Mouse (Mus musculus) hindbrain, postnatal 0 days (tissue): ENCODE data around the gene Vav2. TPM values are rescaled to one million over a fixed set of nuclear protein-coding genes. Genes with fewer than 3 reads are reported as not detected.
A peak's percentile ranks its signal among the peaks of the same experiment; 100 is the strongest.

Source experiments
- ATAC-seq: fragments of 200-750 bp; cut with Nextera tagmentation; 2 replicates; pipeline ENCODE4 v1.8.0; 2017; ENCODE audit warnings: mild to moderate bottlenecking, moderate TSS enrichment, moderate library complexity
- DNase-seq: peaks from one replicate; pipeline ENCODE4 v3.0.0-alpha.2; 2015; ENCODE audit warnings: low spot score
- H3K27ac ChIP-seq: fragments of 300-500 bp; sonication (generic); 2 replicates; pipeline ENCODE4 v1.5.1; 2014; ENCODE audit warnings: mild to moderate bottlenecking
- H3K27me3 ChIP-seq: fragments of 300-500 bp; sonication (generic); 2 replicates; pipeline ENCODE4 v1.6.1; 2014; ENCODE audit warnings: low read length, mixed read lengths; ENCODE audit not compliant: insufficient read depth
- H3K36me3 ChIP-seq: fragments of 300-500 bp; sonication (generic); 2 replicates; pipeline ENCODE4 v1.6.1; 2014; ENCODE audit warnings: low read length, mixed read lengths; ENCODE audit not compliant: insufficient read depth
- H3K4me1 ChIP-seq: fragments of 300-500 bp; sonication (generic); 2 replicates; pipeline ENCODE4 v1.6.1; 2014; ENCODE audit warnings: antibody characterized with exemption, low read length, mixed read lengths; ENCODE audit not compliant: insufficient read depth
- H3K4me2 ChIP-seq: fragments of 300-500 bp; sonication (generic); 2 replicates; pipeline ENCODE4 v1.6.1; 2014; ENCODE audit warnings: low read depth, mild to moderate bottlenecking, low read length, moderate library complexity, mixed read lengths
- H3K4me3 ChIP-seq: fragments of 300-500 bp; sonication (generic); 2 replicates; pipeline ENCODE4 v1.5.1; 2014; ENCODE audit warnings: low read length
- H3K9ac ChIP-seq: fragments of 300-500 bp; sonication (generic); replicated peaks from 2 replicates; pipeline ENCODE4 v1.6.1; 2014; ENCODE audit warnings: mild to moderate bottlenecking, low read length, moderate library complexity, mixed read lengths
- H3K9me3 ChIP-seq: fragments of 300-500 bp; sonication (generic); 2 replicates; pipeline ENCODE4 v1.6.1; 2016; ENCODE audit warnings: low read length, mixed read lengths
- CTCF ChIP-seq: IDR thresholded peaks from 2 replicates; pipeline ENCODE4 v1.5.1; 2016; ENCODE audit warnings: antibody characterized with exemption, control low read depth, low read depth
- WGBS: fragments of 180-500 bp; shearing (Covaris S2); extraction: QIAGEN DNeasy Blood & Tissue Kit; methylation state at CpG from one replicate; pipeline ENCODE4 v1.1.7; 2014; 5-methylcytosine and 5-hydroxymethylcytosine counted together
- polyA plus RNA-seq: library from polyadenylated mRNA; unstranded; fragments of >200 nt; fragmentation: Nextera tagmentation; extraction: Ambion mirVana; gene quantifications from 2 replicates; pipeline ENCODE4 v1.2.1, GENCODE M21; 2015
- total RNA-seq: library from RNA; depleted of rRNA; stranded (reverse); fragments of >200 nt; gene quantifications from 2 replicates; pipeline ENCODE4 v1.2.3, GENCODE M21; 2014

The Vav2 gene
- total and polyA plus RNA-seq, 2 experiments from 2014 or later = 8.2 to 44.9 TPM

GRCm38 (mm10) chr2:27327886-27328285 lies 98.9 kb downstream of the Vav2 start:
- Histone ChIP-seq H3K4me3 (no peak overlapping the region), H3K9ac (no peak overlapping the region), H3K27ac (no peak overlapping the region), H3K4me1 (no peaks in the 10 kb centered on the region), H3K9me3 (no peaks in the 10 kb centered on the region), H3K27me3 (no peaks in the 10 kb centered on the region), H3K36me3 (no peaks in the 10 kb centered on the region), H3K4me2 (no peak overlapping the region)
- no peak for TF ChIP-seq CTCF
- ATAC-seq (no peak), DNase-seq (no peak)
- WGBS = 52% methylated on average over 4 of the region's 4 CpGs

- Histone ChIP-seq H3K4me2 (no peak overlapping the region), H3K36me3 (no peaks in the 10 kb centered on the region), H3K4me3 (no peak overlapping the region), H3K4me1 (no peaks in the 10 kb centered on the region), H3K9me3 (no peaks in the 10 kb centered on the region), H3K27ac (no peak overlapping the region), H3K9ac (no peak overlapping the region), H3K27me3 (no peaks in the 10 kb centered on the region)
- TF ChIP-seq CTCF = no peak
- 85% methylated on average over 6 of the region's 6 CpGs for WGBS
- no peak for ATAC-seq
- no peak for DNase-seq
These were observed 99.8 kb downstream of the Vav2 start for GRCm38 (mm10) chr2:27327076-27327475.

GRCm38 (mm10) chr2:27326357-27326756 lies 100.5 kb downstream of the Vav2 start:
- no peak overlapping the region for H3K4me3 ChIP-seq
- no peak for TF ChIP-seq CTCF
- no peaks in the 10 kb centered on the region for H3K27me3 ChIP-seq
- H3K27ac ChIP-seq = no peak overlapping the region
- DNase-seq = no peak
- H3K9me3 ChIP-seq = no peaks in the 10 kb centered on the region
- H3K4me1 ChIP-seq = peaks cover 5% of the 10 kb centered on the region; the same call in 1 of the 2 replicates
- 64% methylated on average over 7 of the region's 7 CpGs for whole genome bisulfite sequencing
- H3K4me2 ChIP-seq = no peak overlapping the region
- no peak overlapping the region for H3K9ac ChIP-seq
- ATAC-seq = no peak
- H3K36me3 ChIP-seq = no peaks in the 10 kb centered on the region

- DNase-seq = no peak
- H3K9ac ChIP-seq = no peak overlapping the region
- H3K4me3 ChIP-seq = no peak overlapping the region
- H3K9me3 ChIP-seq = no peaks in the 10 kb centered on the region
- ATAC-seq = no peak
- H3K27me3 ChIP-seq = no peaks in the 10 kb centered on the region
- no peak for TF ChIP-seq CTCF
- peaks cover 12% of the 10 kb centered on the region for H3K4me1 ChIP-seq
- H3K27ac ChIP-seq = no peak overlapping the region
- no peak overlapping the region for H3K4me2 ChIP-seq
- no peaks in the 10 kb centered on the region for H3K36me3 ChIP-seq
- WGBS = 38% methylated on average over 2 of the region's 2 CpGs
These were observed 102.1 kb downstream of the Vav2 start for GRCm38 (mm10) chr2:27324690-27325089.

- H3K9ac ChIP-seq = no peak overlapping the region
- no peak overlapping the region for H3K4me3 ChIP-seq
- no peaks in the 10 kb centered on the region for H3K36me3 ChIP-seq
- H3K4me1 ChIP-seq = peaks cover 15% of the 10 kb centered on the region
- no peak for TF ChIP-seq CTCF
- ATAC-seq (no peak; the same call in 1 of the 2 replicates), DNase-seq (peak; percentile 9)
- no peak overlapping the region for H3K4me2 ChIP-seq
- WGBS = 15% methylated on average over 6 of the region's 6 CpGs
- H3K27me3 ChIP-seq = no peaks in the 10 kb centered on the region
- no peaks in the 10 kb centered on the region for H3K9me3 ChIP-seq
- no peak overlapping the region for H3K27ac ChIP-seq
These were observed 105.4 kb downstream of the Vav2 start for GRCm38 (mm10) chr2:27321431-27321875.

GRCm38 (mm10) chr2:27320820-27321219 lies 106.0 kb downstream of the Vav2 start:
- Histone ChIP-seq H3K27ac (no peak overlapping the region), H3K4me3 (no peak overlapping the region), H3K9me3 (no peaks in the 10 kb centered on the region), H3K4me1 (peaks cover 15% of the 10 kb centered on the region), H3K9ac (no peak overlapping the region), H3K36me3 (no peaks in the 10 kb centered on the region), H3K27me3 (no peaks in the 10 kb centered on the region), H3K4me2 (no peak overlapping the region)
- WGBS = 56% methylated on average over 8 of the region's 8 CpGs
- no peak for TF ChIP-seq CTCF
- DNase-seq = no peak
- no peak for ATAC-seq

GRCm38 (mm10) chr2:27318606-27319005 lies 108.2 kb downstream of the Vav2 start:
- Histone ChIP-seq H3K4me3 (no peak overlapping the region), H3K4me2 (no peak overlapping the region), H3K36me3 (no peaks in the 10 kb centered on the region), H3K27me3 (no peaks in the 10 kb centered on the region), H3K4me1 (peaks cover 18% of the 10 kb centered on the region), H3K27ac (no peak overlapping the region), H3K9ac (no peak overlapping the region), H3K9me3 (no peaks in the 10 kb centered on the region)
- WGBS = 51% methylated on average over 4 of the region's 4 CpGs
- DNase-seq (peak; percentile 31), ATAC-seq (no peak)
- TF ChIP-seq CTCF = no peak
